Mouse (Mus musculus): ENCODE results near the gene Sh3pxd2a. TPM values are rescaled to one million over a fixed set of nuclear protein-coding genes. Genes with fewer than 3 reads are reported as not detected.

Sh3pxd2a gene
- total and polyA plus RNA-seq, 3 experiments, result 3.9 to 11.3 TPM; not detected in 1

- Histone ChIP-seq H3K27ac (ENCODE audit: control insufficient read depth, low read depth, low read length) (no peak overlapping the region), H3K4me3 (ENCODE audit: control insufficient read depth in 1 of 2, insufficient read depth in 1 of 2, low read depth in 2 of 2, low read length in 2 of 2) (no peak overlapping the region), H3K9me3 (replicated peaks; ENCODE audit: insufficient read depth, low read length) (no peaks in the 10 kb centered on the region), H3K27me3 (ENCODE audit: control insufficient read depth in 1 of 2, insufficient read depth in 2 of 2, low read length in 2 of 2) (no peaks in the 10 kb centered on the region), H3K9ac (ENCODE audit: control insufficient read depth, low read depth, low read length, poor library complexity, severe bottlenecking) (no peak overlapping the region), H3K4me1 (ENCODE audit: control insufficient read depth in 1 of 2, insufficient read depth in 2 of 2, low read length in 2 of 2) (no peaks in the 10 kb centered on the region), H3K79me2 (ENCODE audit: control insufficient read depth, insufficient read depth, low read length, poor library complexity) (no peaks in the 10 kb centered on the region), H3K36me3 (ENCODE audit: control insufficient read depth in 1 of 2, insufficient read depth in 2 of 2, low read length in 2 of 2) (no peaks in the 10 kb centered on the region)
- no peak for DNase-seq (ENCODE audit: low read depth, low spot score)
- no peak for TF ChIP-seq E2F4 (IDR thresholded peaks at IDR 0.05; ENCODE audit: borderline replicate concordance, low read depth, low read length)
- no peak for TF ChIP-seq NRF1 (IDR thresholded peaks at IDR 0.05; ENCODE audit: insufficient read depth, low read depth, low read length, poor library complexity, severe bottlenecking)
- no peak for TF ChIP-seq EP300 (IDR thresholded peaks at IDR 0.05; ENCODE audit: low read depth in 1 of 2, low read length in 2 of 2)
- TF ChIP-seq POLR2AphosphoS2 (IDR thresholded peaks at IDR 0.05; ENCODE audit: low read length), result no peak
- no peak for TF ChIP-seq CHD1 (IDR thresholded peaks at IDR 0.05; ENCODE audit: low read depth, low read length)
- no peak for TF ChIP-seq USF1 (IDR thresholded peaks at IDR 0.05; ENCODE audit: low read depth, low read length)
- no peak for TF ChIP-seq GABPA (IDR thresholded peaks at IDR 0.05; ENCODE audit: low read depth, low read length)
- no peak for TF ChIP-seq MAZ (IDR thresholded peaks at IDR 0.05; ENCODE audit: low read depth, low read length)
- TF ChIP-seq ZMIZ1 (IDR thresholded peaks at IDR 0.05; ENCODE audit: low read depth, low read length), result no peak
- no peak for TF ChIP-seq GATA1 (IDR thresholded peaks at IDR 0.05; ENCODE audit: low read depth, low read length)
- no peak for TF ChIP-seq TCF12 (IDR thresholded peaks at IDR 0.05; ENCODE audit: low read depth, low read length)
- no peak for TF ChIP-seq CTCF (IDR thresholded peaks at IDR 0.05 in 2 of 3, conservative IDR thresholded peaks at IDR 0.05 in 1 of 3; ENCODE audit: control insufficient read depth in 1 of 3, insufficient read depth in 1 of 3, low read depth in 2 of 3, low read length in 3 of 3, poor library complexity in 1 of 3, severe bottlenecking in 1 of 3)
- TF ChIP-seq MYB (IDR thresholded peaks at IDR 0.05; ENCODE audit: low read depth, low read length), result no peak
Observed at GRCm38 (mm10) chr19:47493017-47493997, 29.1 kb upstream of the Sh3pxd2a start.

GRCm38 (mm10) chr19:47492422-47492821 is 28.2 kb upstream of the Sh3pxd2a start:
- no peak overlapping the region for H3K4me3 ChIP-seq (ENCODE audit: control insufficient read depth in 1 of 2, insufficient read depth in 1 of 2, low read depth in 2 of 2, low read length in 2 of 2)
- no peaks in the 10 kb centered on the region for H3K27me3 ChIP-seq (ENCODE audit: control insufficient read depth in 1 of 2, insufficient read depth in 2 of 2, low read length in 2 of 2)
- H3K36me3 ChIP-seq (ENCODE audit: control insufficient read depth in 1 of 2, insufficient read depth in 2 of 2, low read length in 2 of 2), result no peaks in the 10 kb centered on the region
- no peak overlapping the region for H3K27ac ChIP-seq (ENCODE audit: control insufficient read depth, low read depth, low read length)
- H3K9me3 ChIP-seq (replicated peaks; ENCODE audit: insufficient read depth, low read length), result no peaks in the 10 kb centered on the region
- no peak overlapping the region for H3K9ac ChIP-seq (ENCODE audit: control insufficient read depth, low read depth, low read length, poor library complexity, severe bottlenecking)
- no peaks in the 10 kb centered on the region for H3K79me2 ChIP-seq (ENCODE audit: control insufficient read depth, insufficient read depth, low read length, poor library complexity)
- no peak for TF ChIP-seq POLR2AphosphoS5 (IDR thresholded peaks at IDR 0.05; ENCODE audit: borderline replicate concordance, low read depth, low read length)
- no peak for TF ChIP-seq MYB (IDR thresholded peaks at IDR 0.05; ENCODE audit: low read depth, low read length)
- TF ChIP-seq MYC (IDR thresholded peaks at IDR 0.05; ENCODE audit: low read depth, low read length), result no peak
- no peak for TF ChIP-seq JUND (IDR thresholded peaks at IDR 0.05; ENCODE audit: low read depth, low read length)
- no peaks in the 10 kb centered on the region for H3K4me1 ChIP-seq (ENCODE audit: control insufficient read depth in 1 of 2, insufficient read depth in 2 of 2, low read length in 2 of 2)
- no peak for DNase-seq (ENCODE audit: low read depth, low spot score)
